Mouse (Mus musculus): ENCODE data around the gene Cenpv.
A peak's percentile ranks its signal among the peaks of the same experiment; 100 is the strongest.

Cenpv gene

GRCm38 (mm10) chr11:62539089-62539890 is at the start of gene Cenpv:
Gene Cenpv (minus strand): TSS chr11:62539261.
- DNase-seq = peak; percentile 74

- no peak for DNase-seq
Observed at GRCm38 (mm10) chr11:62587034-62587433, 48.0 kb upstream of the Cenpv start.

GRCm38 (mm10) chr11:62584671-62585206 is 45.7 kb upstream of the Cenpv start:
- DNase-seq = no peak

- no peak for DNase-seq
Observed at GRCm38 (mm10) chr11:62583031-62583430, 44.0 kb upstream of the Cenpv start.

GRCm38 (mm10) chr11:62576530-62577152 is 37.6 kb upstream of the Cenpv start:
- DNase-seq = peak; percentile 37

GRCm38 (mm10) chr11:62575659-62576438 is 36.8 kb upstream of the Cenpv start:
- DNase-seq = peak; percentile 43

- peak; percentile 92 for DNase-seq
Observed at GRCm38 (mm10) chr11:62575297-62575658, 36.2 kb upstream of the Cenpv start.

GRCm38 (mm10) chr11:62574703-62575085 is 35.6 kb upstream of the Cenpv start:
- DNase-seq = no peak

- no peak for DNase-seq
Observed at GRCm38 (mm10) chr11:62573959-62574702, 35.1 kb upstream of the Cenpv start, which contains the start of gene Trpv2. Gene Trpv2 (plus strand): TSS chr11:62574486.

GRCm38 (mm10) chr11:62568300-62568699 is 29.2 kb upstream of the Cenpv start:
- DNase-seq = no peak

- no peak for DNase-seq
Observed at GRCm38 (mm10) chr11:62566211-62566610, 27.1 kb upstream of the Cenpv start.

GRCm38 (mm10) chr11:62565747-62566146 is 26.7 kb upstream of the Cenpv start:
- DNase-seq = no peak

- DNase-seq = no peak
Observed at GRCm38 (mm10) chr11:62563590-62563989, 24.5 kb upstream of the Cenpv start.

- DNase-seq = peak; percentile 15
Observed at GRCm38 (mm10) chr11:62560463-62561016, 21.5 kb upstream of the Cenpv start.

- DNase-seq = peak; percentile 31
Observed at GRCm38 (mm10) chr11:62558961-62559646, 20.0 kb upstream of the Cenpv start.

- no peak for DNase-seq
Observed at GRCm38 (mm10) chr11:62558152-62558551, 19.1 kb upstream of the Cenpv start.

- no peak for DNase-seq
Observed at GRCm38 (mm10) chr11:62557205-62557604, 18.1 kb upstream of the Cenpv start.

GRCm38 (mm10) chr11:62555896-62556412 is 16.9 kb upstream of the Cenpv start:
- no peak for DNase-seq

- DNase-seq = no peak
Observed at GRCm38 (mm10) chr11:62554934-62555517, 16.0 kb upstream of the Cenpv start.

- DNase-seq = no peak
Observed at GRCm38 (mm10) chr11:62554163-62554855, 15.2 kb upstream of the Cenpv start.

All from lung, postnatal 14 days (tissue).